Mouse (Mus musculus): ENCODE results near the gene Psg23.
"Not testable (repeated sequence)": the region's sequence is repeated elsewhere in the genome, so short reads cannot be mapped to it uniquely, and the experiment has no call there.

Psg23 gene

GRCm38 (mm10) chr7:18616401-18616800, at the start of gene Psg23:
TSS of gene Psg23 (minus strand) at chr7:18616501.
- CTCF ChIA-PET, result not testable (repeated sequence)

GRCm38 (mm10) chr7:18656625-18657024, 40.3 kb upstream of the Psg23 start, which contains the start of gene Psg21:
TSS of gene Psg21 (minus strand) at chr7:18656725.
- CTCF ChIA-PET, result not testable (repeated sequence)

GRCm38 (mm10) chr7:18626921-18627320, 10.6 kb upstream of the Psg23 start:
- CTCF ChIA-PET, result not testable (repeated sequence)

GRCm38 (mm10) chr7:18567205-18567604, 49.1 kb downstream of the Psg23 start, which contains the start of gene Psg27:
TSS of gene Psg27 (minus strand) at chr7:18567305.
- CTCF ChIA-PET, result no interaction called here

GRCm38 (mm10) chr7:18559850-18560249, 56.5 kb downstream of the Psg23 start:
- CTCF ChIA-PET, result no interaction called here
